Mouse (Mus musculus): ENCODE results near the gene Mfn2.

Gene Mfn2

GRCm38 (mm10) chr4:147909486-147909885 lies 5.0 kb upstream of the Mfn2 start:
- DNase-seq, result no peak

- no peak for DNase-seq
Observed at GRCm38 (mm10) chr4:147906230-147906629, 1.7 kb upstream of the Mfn2 start.

DNA sequence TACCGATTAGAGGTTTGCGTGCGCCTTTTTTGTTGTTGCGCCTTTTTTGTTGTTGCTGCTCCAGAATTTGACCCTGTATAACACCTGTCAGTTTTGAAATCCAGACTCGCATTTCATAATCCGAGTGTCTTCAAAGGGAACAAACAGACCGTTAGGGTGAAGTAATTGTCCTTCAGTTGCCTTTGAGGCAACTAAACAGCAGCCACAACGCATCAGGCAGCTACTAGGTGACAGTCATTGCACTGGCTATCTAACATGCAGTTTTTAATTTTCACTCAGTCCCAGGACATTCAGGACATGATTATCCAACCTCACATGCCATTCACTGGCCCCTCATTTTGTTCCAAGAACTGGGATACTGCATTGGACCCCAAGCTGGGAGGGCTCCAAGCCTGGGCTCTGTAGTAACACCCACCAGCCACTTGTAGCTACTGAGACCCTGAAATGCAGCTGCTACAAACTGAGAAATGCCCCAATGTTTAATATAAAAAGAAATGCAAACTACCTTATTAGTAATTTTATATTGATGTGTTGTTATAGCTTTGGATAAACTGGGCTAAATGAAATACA lies 671 bp upstream of the Mfn2 start:
- DNase-seq, result no peak

GRCm38 (mm10) chr4:147903601-147904000 lies 903 bp downstream of the Mfn2 start:
- DNase-seq, result no peak

DNA sequence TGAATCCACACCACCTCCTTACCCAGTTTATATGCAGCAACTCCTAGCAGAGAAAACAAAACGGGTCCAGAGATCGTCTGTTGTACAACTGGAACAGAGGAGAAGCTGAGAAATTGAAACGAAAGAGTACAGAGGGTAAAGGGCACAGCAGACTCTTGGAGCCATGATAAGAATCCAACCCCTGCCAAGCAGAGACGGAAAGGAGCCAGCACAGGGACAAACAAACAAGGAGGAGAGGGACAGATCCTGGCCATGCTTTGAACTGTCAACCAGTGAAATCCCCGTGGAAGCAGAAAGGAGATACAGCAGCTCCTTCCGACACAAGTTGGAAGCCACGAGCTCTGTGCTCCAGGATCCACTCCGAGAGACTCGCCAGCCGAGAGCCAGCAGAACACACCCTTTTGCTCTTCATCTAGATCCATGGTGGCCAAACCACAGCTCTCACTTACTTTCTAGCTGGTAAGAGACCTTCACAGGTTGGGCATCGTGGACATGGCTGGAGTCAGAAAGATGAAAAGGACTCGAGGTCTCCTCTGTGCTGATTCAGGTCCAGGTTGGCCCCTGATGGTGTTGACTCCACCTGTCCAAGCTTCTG lies 1.5 kb downstream of the Mfn2 start:
- DNase-seq, result no peak

- DNase-seq, result no peak
Observed at GRCm38 (mm10) chr4:147900452-147900851, 4.1 kb downstream of the Mfn2 start.

GRCm38 (mm10) chr4:147897348-147897747 lies 7.2 kb downstream of the Mfn2 start:
- no peak for DNase-seq

- DNase-seq, result no peak
Observed at GRCm38 (mm10) chr4:147896411-147896810, 8.1 kb downstream of the Mfn2 start.

DNA sequence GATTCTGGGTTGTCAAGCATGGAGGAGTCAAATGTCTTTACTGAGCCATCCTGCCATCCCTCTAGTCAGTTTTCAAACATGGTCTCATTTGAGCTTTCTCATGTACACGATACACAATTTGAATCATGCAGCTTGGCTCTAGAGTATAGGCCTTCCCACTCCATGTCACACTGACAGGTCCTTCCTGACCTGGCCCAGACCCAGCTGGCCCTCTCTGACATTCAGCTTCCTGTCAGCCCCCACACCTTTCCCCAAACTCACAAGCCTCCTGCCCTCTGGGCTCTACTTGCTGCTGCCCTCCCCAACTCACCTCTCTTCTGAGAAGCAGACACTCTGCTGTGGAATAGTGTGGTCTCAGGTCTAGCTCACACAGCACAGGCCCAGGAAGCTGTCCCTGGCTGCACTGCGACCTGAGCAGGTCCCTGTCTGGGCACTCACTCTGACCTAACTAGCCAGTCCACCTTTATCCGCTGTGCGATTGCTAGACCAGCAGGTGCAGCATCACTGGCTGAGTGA lies 8.6 kb downstream of the Mfn2 start:
- no peak for DNase-seq

DNA sequence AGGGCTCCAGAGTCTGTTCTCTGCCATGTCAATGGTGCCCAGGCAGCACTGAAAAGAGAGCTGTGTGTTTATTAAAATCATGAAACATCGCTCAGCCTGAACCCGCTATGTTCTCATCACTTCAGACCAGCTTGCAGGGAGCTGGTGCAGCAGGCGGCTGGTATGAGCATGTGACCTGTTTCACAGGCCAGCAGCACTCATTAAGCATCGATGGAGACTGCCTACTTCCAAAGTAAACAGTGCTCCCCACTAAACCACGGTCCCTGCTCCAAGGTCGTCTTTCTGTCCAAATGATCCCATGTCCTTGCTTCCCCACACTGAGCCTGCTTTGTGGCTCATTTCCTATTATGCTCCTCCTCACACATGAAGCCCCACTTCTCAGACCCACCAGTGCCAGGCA lies 14.2 kb downstream of the Mfn2 start:
- DNase-seq, result no peak

- no peak for DNase-seq
Observed at GRCm38 (mm10) chr4:147888237-147888636, 16.3 kb downstream of the Mfn2 start.

- no peak for DNase-seq
Observed at GRCm38 (mm10) chr4:147887277-147887676, 17.2 kb downstream of the Mfn2 start.

DNA sequence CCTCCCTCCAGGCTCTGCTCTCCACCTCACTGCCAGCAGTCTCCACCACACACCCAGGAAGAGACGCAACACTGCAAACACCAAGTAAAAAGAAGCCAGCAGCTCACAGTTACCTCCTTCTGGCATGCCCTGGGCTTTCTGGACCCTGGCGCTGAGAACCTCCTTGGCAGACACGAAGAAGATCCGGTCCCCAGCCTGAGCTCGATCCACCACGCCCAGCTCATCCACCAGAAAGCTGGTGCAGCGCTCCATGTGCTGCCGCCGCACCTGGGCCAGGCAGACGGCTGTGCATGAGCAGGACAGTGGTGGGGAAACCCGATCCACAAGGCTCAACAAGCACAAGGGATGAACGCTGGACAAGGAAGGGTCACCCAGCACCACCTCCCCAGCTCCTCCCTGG lies 18.3 kb downstream of the Mfn2 start:
- DNase-seq, result no peak

- no peak for DNase-seq
Observed at GRCm38 (mm10) chr4:147884138-147884537, 20.4 kb downstream of the Mfn2 start.

GRCm38 (mm10) chr4:147883041-147883440 lies 21.5 kb downstream of the Mfn2 start:
- no peak for DNase-seq

DNA sequence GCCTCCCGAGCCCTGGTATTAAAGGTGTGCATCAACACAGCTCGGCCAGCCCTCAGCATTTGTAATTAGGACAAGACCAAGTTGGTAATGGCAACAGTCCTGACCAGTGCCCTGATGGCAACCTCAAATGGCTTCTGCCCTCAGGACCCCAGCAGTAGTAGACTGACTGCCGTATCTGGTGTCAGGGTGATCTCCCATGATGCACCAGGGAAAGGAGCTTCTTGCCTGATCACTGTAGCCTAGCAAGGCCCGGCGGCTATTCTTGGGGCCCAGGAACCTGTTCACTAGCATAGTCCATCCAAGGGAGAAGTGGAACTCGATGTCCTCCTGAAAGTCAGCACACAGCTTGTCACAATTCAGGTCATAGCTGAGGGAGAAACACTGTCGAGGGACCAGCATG lies 22.7 kb downstream of the Mfn2 start:
- DNase-seq, result no peak

DNA sequence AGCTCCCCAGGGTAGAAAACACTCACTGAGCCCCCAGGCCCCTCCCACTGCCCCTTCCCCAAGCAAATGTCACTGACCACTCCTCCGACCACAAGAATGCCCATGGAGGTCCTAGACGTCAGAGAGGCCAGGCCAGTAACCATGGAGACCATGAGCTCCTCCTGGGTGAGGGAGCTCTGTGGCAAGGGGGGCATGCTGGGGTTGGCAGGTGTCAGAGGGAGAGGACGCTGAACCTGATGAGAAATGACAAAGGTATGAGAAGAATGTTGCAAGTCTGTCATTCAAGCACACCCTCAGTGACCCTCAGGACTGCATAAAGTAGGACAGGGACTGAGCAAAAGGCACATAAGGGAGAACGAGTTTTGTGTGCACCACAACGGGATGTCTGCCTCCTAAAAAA lies 24.6 kb downstream of the Mfn2 start:
- DNase-seq, result no peak

DNA sequence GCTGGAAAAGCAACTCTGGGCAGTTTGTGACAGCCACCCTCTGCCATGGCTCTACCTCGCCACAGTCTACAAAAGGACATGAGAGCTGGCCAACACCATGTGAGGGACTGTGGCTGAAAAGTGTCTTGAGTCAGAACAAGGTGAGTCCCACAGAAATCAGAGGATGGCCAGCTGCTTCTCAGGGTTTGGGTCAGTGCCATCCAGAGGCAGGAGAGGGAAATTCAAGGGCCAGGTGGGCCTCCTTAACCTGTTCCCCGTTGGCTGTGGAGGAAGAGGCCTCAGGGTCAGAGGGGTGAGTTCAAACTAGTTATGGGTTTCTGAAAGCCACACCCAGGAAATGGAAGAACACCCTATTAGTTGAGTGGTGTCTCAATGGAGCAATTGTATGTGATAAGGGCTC lies 25.0 kb downstream of the Mfn2 start:
- no peak for DNase-seq

- DNase-seq, result no peak
Observed at GRCm38 (mm10) chr4:147878537-147878936, 26.0 kb downstream of the Mfn2 start.

GRCm38 (mm10) chr4:147875852-147876575 lies 28.5 kb downstream of the Mfn2 start:
- no peak for DNase-seq

DNA sequence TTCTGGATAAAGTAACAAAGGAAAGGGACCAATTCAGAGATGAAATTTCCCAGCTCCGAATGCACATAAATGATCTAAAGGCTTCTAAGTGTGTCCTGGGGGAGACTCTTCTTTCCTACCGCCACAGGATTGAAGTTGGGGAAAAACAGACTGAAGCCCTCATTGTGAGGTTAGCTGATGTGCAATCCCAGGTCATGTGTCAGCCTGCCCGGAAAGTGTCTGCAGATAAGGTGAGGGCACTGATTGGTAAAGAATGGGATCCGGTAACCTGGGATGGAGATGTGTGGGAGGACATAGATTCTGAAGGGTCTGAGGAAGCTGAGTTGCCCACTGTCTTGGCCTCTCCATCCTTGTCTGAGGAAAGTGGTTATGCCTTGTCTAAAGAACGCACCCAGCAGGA lies 35.3 kb downstream of the Mfn2 start:
- no peak for DNase-seq

DNA sequence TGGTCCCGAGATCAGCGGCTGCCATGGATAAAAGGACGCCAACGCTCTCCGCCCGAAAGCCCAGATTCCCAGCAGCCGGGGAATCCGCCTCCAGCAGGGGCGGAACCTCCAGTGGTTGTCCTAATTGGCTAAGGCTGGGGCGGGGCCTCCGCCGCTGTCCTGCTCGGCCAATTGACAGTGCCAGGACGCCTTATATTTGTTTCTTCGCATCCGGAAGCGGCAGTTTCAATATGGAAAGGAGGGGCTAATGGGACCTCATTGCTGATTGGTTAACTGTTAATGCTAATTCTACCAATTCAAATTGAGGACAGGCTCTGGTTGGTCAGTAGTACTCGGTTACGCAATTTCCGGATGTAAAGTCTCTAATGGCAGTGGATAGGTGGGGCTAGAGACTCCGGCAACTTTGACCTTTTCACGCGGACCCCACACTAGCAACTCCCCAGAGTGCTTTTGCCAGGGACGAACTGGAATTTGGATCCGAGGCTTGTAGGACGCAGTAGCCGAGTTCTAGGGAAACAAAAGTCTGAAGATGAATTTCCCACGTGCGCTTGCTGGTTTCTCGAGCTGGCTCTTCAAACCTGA lies 36.0 kb downstream of the Mfn2 start, which contains the start of the genes Miip and Fv1:
Miip (minus strand) TSS at position 367 of the 582 bp plus-strand sequence.
Fv1 (plus strand) TSS at position 530 of the 582 bp plus-strand sequence.
- peak; percentile 97 to 98 for DNase-seq

- no peak for DNase-seq
Observed at GRCm38 (mm10) chr4:147867563-147868449, 36.7 kb downstream of the Mfn2 start.

Measured in lung, adult 18-20 months (tissue).